Mouse (Mus musculus) lung, postnatal 0 days (tissue): Measurements from ENCODE around the gene Scly.

ENCODE experiments used
- CTCF ChIP-seq: IDR thresholded peaks from 2 replicates; pipeline ENCODE4 v1.5.1; 2016; ENCODE audit warnings: antibody characterized with exemption, mild to moderate bottlenecking
- EP300 ChIP-seq: IDR thresholded peaks from 2 replicates; pipeline ENCODE4 v1.6.1; 2016; ENCODE audit warnings: antibody characterized with exemption, mild to moderate bottlenecking, control low read depth

DNA sequence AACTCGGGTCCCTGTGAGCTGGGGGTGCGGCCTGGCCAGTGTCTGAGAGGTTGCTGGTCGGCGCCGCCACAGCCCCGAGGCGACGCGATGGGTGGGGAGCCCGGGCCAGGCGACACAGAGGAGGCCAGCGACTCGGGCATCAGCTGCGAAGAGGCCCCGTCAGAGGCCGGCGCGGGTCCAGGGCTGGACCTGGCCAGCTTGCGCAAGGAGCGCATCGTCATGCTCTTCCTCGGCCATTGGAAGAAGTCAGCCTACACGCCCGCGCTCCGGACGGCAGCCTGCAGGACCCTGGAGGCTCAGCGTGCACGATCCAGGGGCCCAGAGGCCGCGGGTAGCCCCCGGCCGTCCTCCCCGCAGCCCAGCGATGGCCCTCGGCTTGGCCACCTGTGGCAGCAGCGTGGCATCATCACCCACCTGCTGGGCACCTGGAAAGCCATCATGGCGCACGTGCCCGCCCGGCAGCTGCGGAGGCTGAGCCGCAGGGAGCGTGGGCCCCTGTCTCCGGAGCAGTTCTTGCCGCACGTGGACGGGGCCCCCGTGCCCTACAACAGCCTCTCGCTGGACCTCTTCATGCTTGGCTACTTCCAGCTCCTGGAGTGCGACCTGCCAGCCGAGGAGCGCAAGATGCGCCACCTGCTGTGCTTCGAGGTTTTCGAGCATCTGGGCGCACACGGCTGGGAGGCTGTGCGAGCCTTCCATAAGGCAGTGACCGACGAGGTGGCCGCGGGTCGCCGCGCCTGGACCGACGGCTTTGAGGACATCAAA is 47.0 kb downstream of the Scly start:
- TF ChIP-seq CTCF (peak; percentile 17; the same call in 1 of the 2 replicates), EP300 (no peak)
